Comparison of ENCODE assay signal across 7 mouse cellular contexts in genomic region chr9:44125546-44126428, GRCm38 (mm10). TPM values are rescaled to one million over a fixed set of nuclear protein-coding genes. Genes with fewer than 3 reads are reported as not detected.
DNase-seq lines count a peak whose midpoint lies in the region; ATAC-seq lines count a peak whose summit lies in the region.

No protein-coding gene starts in this region.

- no peaks in the 10 kb centered on the region; the same call in 1 of the 2 replicates for H3K27me3 ChIP-seq in hindbrain, embryonic 16.5 days (replicated peaks; ENCODE audit: control insufficient read depth, insufficient read depth, low read length)

- WGBS in hindbrain, embryonic 16.5 days, result 24% methylated on average over 18 of the region's 18 CpGs

- peak overlapping the region; percentile 38 for H3K4me2 ChIP-seq in hindbrain, embryonic 16.5 days (ENCODE audit: low read length)

- H3K9me3 ChIP-seq in hindbrain, embryonic 16.5 days (ENCODE audit: control insufficient read depth, low read length), result no peaks in the 10 kb centered on the region

- H3K9ac ChIP-seq in hindbrain, embryonic 16.5 days (ENCODE audit: low read depth, low read length), result no peak overlapping the region

- ATAC-seq in hindbrain, embryonic 16.5 days, result peak; percentile 81

- H3K36me3 ChIP-seq in hindbrain, embryonic 16.5 days (ENCODE audit: control insufficient read depth, insufficient read depth, low read length), result no peaks in the 10 kb centered on the region

- H3K27ac ChIP-seq in hindbrain, embryonic 16.5 days (ENCODE audit: low read depth, low read length), result no peak overlapping the region

- peaks cover 13% of the 10 kb centered on the region for H3K4me1 ChIP-seq in hindbrain, embryonic 16.5 days (ENCODE audit: control insufficient read depth, insufficient read depth, low read depth, low read length)

- no peak overlapping the region for H3K4me3 ChIP-seq in hindbrain, embryonic 16.5 days (ENCODE audit: low read length)

- DNase-seq in adrenal gland, adult 18-20 months (ENCODE audit: low spot score in 2 of 2), result peak; percentile 83 to 87
- peak; percentile 87 to 94 for DNase-seq in cerebellum, postnatal 36 days
- peak; percentile 83 to 91 for DNase-seq in frontal cortex, postnatal 36 days (ENCODE audit: low spot score in 2 of 2)
- peak; percentile 79 for DNase-seq in left cerebral cortex, adult 11 months (ENCODE audit: low spot score)
- DNase-seq in lung, postnatal 4 days, result peak; percentile 79 to 91
- DNase-seq in right cerebral cortex, postnatal 25 days, result peak; percentile 76

RNA-seq across cellular contexts. Expression of gene Mcam, which starts 8.5 kb away (rescaled TPM):
- 10 to 100 TPM; 24.2 to 90.7 TPM for total RNA-seq in adrenal gland, adult 18-20 months (2021)
- polyA plus RNA-seq in hindbrain, embryonic 16.5 days (2015; fragmentation: Nextera tagmentation; extraction: Ambion mirVana), result 12.3 and 15.3 TPM in 2 replicates

RNA-seq across cellular contexts. Expression of gene Rnf26, which starts 12.5 kb away (rescaled TPM):
- 10 to 100 TPM; 19.4 to 24.1 TPM for total RNA-seq in adrenal gland, adult 18-20 months (2021)
- 33.0 and 37.8 TPM in 2 replicates for polyA plus RNA-seq in hindbrain, embryonic 16.5 days (2015; fragmentation: Nextera tagmentation; extraction: Ambion mirVana)

RNA-seq across cellular contexts. Expression of gene Gm49380, which starts 12.5 kb away (rescaled TPM):
- under 1 TPM; 0.27 to 0.48 TPM for total RNA-seq in adrenal gland, adult 18-20 months (2021)
- polyA plus RNA-seq in hindbrain, embryonic 16.5 days (2015; fragmentation: Nextera tagmentation; extraction: Ambion mirVana), result 0.14 and 0.24 TPM in 2 replicates

RNA-seq across cellular contexts. Expression of gene C1qtnf5, which starts 18.7 kb away (rescaled TPM):
- total RNA-seq in adrenal gland, adult 18-20 months (2021), result 10 to 100 TPM; 13.2 to 17.8 TPM
- 8.5 and 9.5 TPM in 2 replicates for polyA plus RNA-seq in hindbrain, embryonic 16.5 days (2015; fragmentation: Nextera tagmentation; extraction: Ambion mirVana)

RNA-seq across cellular contexts. Expression of gene Mfrp, which starts 24.3 kb away (rescaled TPM):
- not detected for total RNA-seq in adrenal gland, adult 18-20 months (2021)
- polyA plus RNA-seq in hindbrain, embryonic 16.5 days (2015; fragmentation: Nextera tagmentation; extraction: Ambion mirVana), result 0.20 and 0.31 TPM in 2 replicates
